Mouse (Mus musculus): ENCODE measurements around the gene Sptb.

DNA sequence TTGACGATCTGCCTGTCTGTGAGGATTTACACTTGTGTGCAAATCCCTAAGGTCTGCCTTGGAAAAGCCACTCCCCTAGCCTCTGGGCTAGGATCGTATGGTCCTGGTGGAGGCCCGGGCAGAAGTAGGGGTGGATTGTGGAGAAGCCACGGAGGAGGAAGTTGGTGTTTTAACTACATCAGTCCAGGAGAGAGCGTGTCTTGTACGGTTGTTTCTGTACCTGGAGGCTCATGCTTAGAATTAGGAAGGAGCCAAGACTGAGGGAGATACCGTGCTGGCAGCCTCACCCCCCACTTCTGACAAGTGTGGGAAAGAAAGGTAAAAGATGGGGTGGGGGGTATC lies 162.3 kb downstream of the Sptb start:
- TF ChIP-seq POLR2A (IDR thresholded peaks at IDR 0.05; ENCODE audit: low read depth, low read length) (no peak), CTCF (IDR thresholded peaks at IDR 0.05; ENCODE audit: extremely low read depth, insufficient read depth, insufficient read length, insufficient replicate concordance) (no peak)

Measured in spleen, adult 2 months (tissue).